Mouse (Mus musculus) monocyte, adult 5-6 weeks (primary cell): Measurements from ENCODE around the gene Slc23a2. TPM values are rescaled to one million over a fixed set of nuclear protein-coding genes. Genes with fewer than 3 reads are reported as not detected.

ENCODE experiments used
- ATAC-seq: fragments of 153-309, 156-312 bp; replicated peaks from 2 replicates; pipeline ENCODE4 v1.8.0; 2017; ENCODE audit warnings: mild to moderate bottlenecking; ENCODE audit not compliant: low TSS enrichment, insufficient number of reproducible peaks, severe bottlenecking, poor library complexity, low FRiP score
- total RNA-seq: library from RNA; stranded (forward); fragments of 200-1000, 200-491, 200-594 nt; gene quantifications from 3 replicates; pipeline ENCODE4 v1.2.3, GENCODE M21; 2017

Gene Slc23a2
- total RNA-seq, 1 experiment from 2014 or later = 28.8 TPM

DNA sequence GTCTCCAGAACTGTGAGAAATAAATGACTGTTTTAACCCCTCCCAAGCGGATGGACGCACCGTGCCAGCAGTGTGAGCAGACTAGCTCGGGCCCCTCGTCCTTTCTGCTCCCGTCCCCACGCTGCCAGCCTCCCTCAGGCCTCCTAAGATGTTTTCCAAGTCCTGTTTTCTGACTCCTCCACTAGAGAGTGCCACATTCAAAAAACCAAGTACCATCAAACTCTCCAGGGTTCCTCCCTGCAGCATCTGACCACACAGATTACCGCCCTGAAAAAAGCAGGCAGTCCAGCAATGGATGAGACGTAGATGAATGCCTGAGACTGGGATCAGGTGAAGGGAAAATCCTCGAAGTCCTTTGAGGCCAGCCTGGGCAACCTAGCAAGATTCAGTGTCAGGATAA lies 4.4 kb downstream of the Slc23a2 start:
- ATAC-seq = no peak

- no peak for ATAC-seq
These were observed 5.8 kb downstream of the Slc23a2 start for GRCm38 (mm10) chr2:132139099-132139498.

DNA sequence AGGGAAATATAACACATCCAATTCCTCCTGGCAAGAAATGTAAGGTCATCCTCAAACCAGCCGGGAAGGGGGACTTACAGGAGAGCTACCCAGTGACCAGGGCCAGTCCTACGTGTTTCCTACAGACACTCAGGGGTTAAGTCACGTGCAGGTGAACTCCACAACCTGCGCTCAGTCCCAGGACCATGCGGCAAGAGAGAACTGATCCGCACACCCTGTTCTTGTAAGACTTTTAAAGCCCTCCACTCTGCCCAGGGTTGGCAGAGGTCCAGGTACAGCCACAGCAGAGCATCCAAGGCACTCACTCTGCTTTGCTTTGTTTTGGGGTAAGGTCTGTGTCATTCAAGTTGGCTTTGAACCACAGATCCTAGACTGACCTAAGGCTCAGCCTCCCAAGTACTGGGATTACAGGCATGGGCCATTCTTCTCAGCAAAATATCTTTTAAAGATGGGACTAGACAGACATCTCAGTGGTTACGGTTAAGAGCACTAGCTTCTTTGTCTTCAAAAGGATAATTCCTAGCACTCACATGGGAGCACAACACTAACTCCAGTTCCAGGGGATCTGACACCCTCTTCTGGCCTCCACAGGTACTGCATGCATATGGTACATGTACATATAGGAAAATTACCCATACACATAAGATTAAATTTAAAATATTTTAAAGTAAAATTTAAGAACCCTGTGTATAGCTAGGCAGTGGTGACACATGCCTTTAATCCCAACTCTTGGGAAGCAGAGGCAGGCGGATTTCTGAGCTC lies 8.9 kb downstream of the Slc23a2 start:
- ATAC-seq = no peak

GRCm38 (mm10) chr2:132134758-132135157 lies 10.2 kb downstream of the Slc23a2 start:
- ATAC-seq = no peak

DNA sequence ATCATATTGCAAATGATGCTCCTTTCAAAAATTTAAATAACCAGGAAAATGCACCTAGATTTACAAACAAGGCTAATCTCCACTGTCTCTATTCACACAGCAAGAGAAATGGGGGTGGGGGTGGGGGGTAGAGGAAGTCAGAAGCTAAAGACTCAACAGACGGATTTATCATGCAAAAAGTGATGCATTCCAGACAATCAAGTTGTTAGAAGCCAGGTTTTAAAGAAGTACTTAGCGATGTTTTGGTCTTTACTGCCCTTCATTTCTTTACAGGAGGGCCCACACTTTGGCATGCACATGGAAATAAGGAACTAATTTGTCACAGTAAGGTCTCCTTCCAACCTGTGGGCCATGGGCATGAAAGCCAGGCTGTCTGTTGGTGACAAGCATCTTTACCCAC lies 11.5 kb downstream of the Slc23a2 start:
- ATAC-seq = no peak

DNA sequence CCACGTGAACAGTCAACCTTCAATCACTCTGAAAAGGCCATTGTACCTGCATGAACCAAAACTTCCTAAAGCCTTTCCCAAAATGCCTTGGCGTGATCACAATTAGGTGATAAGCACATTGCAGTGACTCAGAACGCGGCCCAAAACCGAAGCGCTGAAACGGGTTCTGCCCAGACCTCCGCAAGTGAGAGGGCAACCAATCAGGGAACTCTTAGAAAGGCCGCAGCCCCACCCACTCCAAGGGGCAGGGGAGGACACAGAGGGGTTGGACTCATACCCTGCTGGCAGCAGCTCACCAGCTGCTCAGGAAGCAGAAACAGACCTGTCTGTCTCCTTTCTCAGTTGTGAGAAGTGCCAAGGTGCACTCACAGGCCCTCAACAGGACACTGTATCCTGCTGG lies 13.6 kb downstream of the Slc23a2 start:
- peak; percentile 77; the same call in 1 of the 2 replicates for ATAC-seq

DNA sequence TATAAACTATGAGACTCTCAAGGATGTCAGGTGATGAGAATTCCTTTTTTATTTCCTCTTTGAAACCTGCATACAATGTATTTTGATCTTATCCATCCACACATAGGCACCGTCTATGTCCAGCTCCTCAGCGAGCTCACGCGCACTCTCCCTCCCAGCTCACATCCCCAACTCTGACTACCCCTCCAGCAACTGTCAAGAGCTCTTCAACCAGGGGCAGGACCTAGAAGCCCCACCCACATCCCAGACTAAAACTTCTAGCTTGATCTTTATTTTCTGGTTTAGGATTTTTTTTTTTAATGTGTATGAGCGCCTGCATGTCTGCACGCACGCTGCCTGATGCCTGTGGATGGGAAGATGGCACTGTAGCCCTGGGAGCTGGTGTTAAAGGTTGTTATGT lies 14.9 kb downstream of the Slc23a2 start:
- no peak for ATAC-seq

DNA sequence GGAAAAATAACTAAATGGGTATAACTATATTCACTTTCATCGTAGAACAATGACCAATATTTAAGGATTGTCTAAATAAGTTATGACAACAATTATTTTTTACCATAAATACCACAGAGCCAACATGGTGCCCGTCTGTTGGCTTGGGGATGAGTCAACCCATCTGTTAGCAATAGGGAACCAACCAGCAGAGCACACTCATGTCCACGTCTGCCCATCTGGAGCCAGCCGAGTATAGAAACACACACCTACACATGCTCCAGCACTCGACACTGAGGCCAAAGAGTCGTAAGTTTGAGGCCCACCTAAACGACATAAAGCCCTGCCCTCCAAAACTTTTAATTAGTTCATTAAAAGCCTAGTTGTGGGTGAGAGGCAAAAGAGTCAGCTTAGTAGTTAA lies 15.7 kb downstream of the Slc23a2 start:
- ATAC-seq = no peak

GRCm38 (mm10) chr2:132127904-132128303 lies 17.0 kb downstream of the Slc23a2 start:
- no peak for ATAC-seq

DNA sequence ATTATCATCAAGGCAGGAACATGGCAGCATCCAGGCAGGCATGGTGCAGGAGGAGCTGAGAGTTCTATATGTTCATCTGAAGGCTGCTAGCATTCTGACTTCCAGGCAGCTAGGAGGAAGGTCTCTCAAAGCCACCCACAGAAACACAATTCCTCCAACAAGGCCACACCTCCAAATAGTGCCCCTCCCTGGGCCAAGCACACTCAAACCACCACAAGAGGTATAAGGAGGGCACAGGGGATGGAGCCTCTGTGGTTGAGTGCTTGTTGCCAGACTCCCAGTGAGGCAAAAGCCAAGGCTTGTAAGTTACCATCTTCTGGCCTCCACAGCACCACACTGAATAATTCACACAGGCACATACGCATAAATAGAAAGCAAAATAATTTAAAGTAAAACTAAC lies 18.6 kb downstream of the Slc23a2 start:
- ATAC-seq = no peak

DNA sequence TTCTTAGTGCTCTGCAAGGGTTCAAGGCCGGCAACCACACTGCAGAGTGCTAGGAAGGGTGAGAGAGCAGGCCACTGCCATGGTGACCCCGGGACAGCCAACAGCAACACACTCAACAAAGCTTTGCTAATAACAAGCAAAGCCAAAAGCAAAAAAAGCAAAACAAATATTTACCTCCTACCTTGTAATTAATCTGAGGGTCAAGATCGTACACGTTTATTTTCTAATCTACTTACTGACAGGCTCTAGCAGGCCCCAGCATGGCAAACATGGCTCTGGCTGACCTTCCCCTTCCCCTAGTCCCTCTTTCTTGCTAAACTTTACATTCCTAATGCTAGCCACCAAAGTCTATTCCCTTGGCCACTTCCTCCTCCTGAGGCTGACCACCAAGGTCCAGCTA lies 21.8 kb downstream of the Slc23a2 start:
- ATAC-seq = no peak

GRCm38 (mm10) chr2:132121050-132121449 lies 23.9 kb downstream of the Slc23a2 start:
- ATAC-seq = no peak

- ATAC-seq = no peak
These were observed 26.3 kb downstream of the Slc23a2 start for GRCm38 (mm10) chr2:132118646-132119045.

GRCm38 (mm10) chr2:132115936-132116335 lies 29.0 kb downstream of the Slc23a2 start:
- ATAC-seq = no peak

DNA sequence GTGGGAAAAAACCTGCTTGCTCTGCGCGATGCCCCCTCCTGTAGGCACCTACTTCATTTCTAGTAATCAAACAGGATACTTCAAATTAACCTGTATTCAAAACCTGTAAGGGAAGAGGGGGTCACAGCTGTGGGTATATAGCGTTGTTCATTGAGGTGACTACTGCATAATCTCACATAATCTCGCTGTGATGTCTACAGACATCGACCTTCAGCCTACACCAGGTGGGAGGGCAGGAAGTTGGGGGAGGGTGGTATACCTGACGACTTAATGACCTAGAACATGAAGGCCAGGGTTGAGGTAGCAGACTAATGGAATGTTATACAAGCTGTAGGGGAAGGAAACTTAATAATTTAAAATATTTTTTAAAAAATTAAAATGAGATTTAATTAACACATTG lies 29.6 kb downstream of the Slc23a2 start:
- no peak for ATAC-seq

GRCm38 (mm10) chr2:132113962-132114759 lies 30.7 kb downstream of the Slc23a2 start:
- peak; percentile 42 for ATAC-seq

DNA sequence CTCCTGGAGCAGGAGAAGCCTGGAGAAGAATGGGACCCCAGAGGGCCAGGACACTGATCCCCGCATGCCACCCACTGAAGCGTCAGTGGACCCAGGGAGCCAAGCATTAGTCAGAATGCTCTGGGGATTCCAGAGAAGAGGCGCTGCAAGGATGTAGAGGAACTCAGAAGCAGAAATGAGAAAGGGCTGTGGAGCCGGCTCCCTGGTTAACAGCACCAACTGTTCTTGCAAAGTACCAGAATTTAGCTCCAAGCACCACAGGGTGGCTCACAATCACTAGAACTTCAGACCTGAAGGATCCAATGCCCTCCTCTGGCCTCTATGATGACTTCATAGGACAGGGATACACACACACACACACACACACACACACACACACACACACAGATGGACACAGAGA lies 32.6 kb downstream of the Slc23a2 start:
- ATAC-seq = no peak

DNA sequence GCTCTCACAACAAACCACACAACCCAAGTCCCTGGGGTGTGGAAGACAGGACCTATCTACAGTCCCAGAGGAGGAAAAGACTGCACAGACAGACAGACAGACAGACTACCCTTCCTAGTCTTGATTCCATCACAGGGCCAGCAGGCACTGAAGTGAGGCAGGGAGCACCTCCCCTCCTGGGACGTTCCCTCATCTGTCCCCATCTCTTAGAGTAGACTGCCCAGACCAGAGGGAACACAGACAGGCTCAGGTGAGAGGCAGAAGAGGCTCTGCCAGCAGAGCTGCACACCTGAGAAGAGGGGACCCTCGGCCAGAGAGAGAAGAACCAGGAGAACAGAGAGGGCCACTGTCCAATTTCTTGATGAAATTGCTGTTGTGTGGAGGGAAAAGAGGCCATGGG lies 33.0 kb downstream of the Slc23a2 start:
- ATAC-seq = no peak

DNA sequence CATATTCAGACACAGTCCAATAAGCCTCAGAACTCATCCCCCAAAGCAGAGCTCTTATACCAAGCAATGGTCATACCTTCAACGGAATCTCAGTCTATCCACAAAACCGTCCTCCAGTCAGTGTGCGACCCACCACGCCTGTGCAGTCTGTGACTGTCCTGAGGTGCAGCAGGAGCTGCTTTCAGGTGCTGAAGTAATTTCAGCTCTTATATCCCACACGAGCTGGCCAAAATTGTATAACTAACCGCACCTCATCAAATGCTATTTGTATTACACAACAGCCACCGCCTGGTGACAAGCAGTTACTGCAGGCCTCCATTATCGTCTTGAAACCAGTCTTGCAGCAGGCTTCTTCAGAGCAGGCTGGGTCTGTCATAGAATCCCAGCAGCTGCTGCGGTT lies 33.6 kb downstream of the Slc23a2 start:
- ATAC-seq = peak; percentile 53

- ATAC-seq = peak; percentile 57
These were observed 34.2 kb downstream of the Slc23a2 start for GRCm38 (mm10) chr2:132110702-132111101.
